Mouse (Mus musculus): ENCODE measurements around the gene Ext2. TPM values are rescaled to one million over a fixed set of nuclear protein-coding genes. Genes with fewer than 3 reads are reported as not detected.

Gene Ext2
- total RNA-seq, 2 experiments from 2014 or later: 55.5 to 58.1 TPM

DNA sequence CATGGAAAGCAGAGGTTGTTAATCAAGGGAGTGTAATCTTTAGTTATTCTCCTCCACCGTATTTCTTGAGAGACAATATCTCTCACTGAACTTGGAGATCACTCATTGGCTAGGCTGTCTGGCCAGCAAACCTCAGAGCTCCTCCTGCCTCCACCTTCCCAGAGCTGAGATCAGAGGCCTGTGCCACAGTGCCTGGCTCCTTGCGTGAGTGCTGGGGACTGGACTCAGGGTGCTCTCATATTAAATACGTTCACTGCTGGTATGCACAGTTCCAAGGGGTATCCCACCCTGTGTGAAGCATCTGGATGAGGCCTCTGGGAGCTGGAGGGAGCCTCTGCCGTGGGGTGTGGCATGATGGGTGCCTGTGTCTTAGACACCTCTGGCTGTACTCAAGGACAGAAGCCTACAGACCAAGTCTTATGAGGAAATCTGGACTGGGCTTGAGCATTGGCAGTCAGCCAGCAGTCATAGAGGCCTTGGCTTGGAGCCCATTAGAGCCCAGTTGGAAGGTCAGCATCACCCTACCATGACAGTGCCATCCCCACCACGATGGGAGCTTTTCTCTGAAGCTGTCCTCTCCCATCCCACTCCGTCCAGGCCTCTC, 162.6 kb downstream of the Ext2 start:
- intact Hi-C loops (cut with DNase I): loop anchor here (2.0 to 5.0 kb wide), 2 partner anchors 122 to 183 kb away; no protein-coding TSS in a partner anchor
- no peak for DNase-seq (ENCODE audit: extremely low spot score in 1 of 2, low spot score in 2 of 2)

DNA sequence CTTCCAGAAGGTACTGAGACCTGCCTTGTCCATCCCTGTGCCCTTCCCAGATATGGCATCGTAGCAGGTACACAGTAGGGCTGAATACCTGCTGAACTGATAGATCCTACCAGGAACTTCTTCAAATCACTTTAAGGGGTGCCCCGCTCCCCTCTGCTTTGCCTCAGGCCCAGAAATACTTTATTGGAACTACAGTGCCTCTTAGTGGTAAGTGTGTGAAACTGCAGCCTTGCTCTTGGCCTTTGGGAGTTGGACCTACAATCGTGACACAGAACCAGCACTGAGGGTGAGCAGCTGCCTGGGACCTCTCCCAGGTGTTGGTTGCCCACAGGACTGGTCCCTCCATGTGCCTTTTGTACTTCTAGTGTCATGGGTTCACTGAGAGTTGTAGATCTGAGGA, 163.4 kb downstream of the Ext2 start:
- DNase-seq (ENCODE audit: extremely low spot score in 1 of 2, low spot score in 2 of 2): no peak
- intact Hi-C loops (cut with DNase I): loop anchor here (2.0 kb wide), 1 partner anchor 182 kb away; no protein-coding TSS in a partner anchor

- no peak for DNase-seq (ENCODE audit: extremely low spot score in 1 of 2, low spot score in 2 of 2)
- intact Hi-C loops (cut with DNase I): no loop called here
These were observed 167.9 kb downstream of the Ext2 start for GRCm38 (mm10) chr2:93654336-93655055.

- intact Hi-C loops (cut with DNase I): no loop called here
- DNase-seq (ENCODE audit: extremely low spot score in 1 of 2, low spot score in 2 of 2): peak in 1 of 2 experiments; percentile 57
These were observed 173.0 kb downstream of the Ext2 start for GRCm38 (mm10) chr2:93649243-93649870.

DNA sequence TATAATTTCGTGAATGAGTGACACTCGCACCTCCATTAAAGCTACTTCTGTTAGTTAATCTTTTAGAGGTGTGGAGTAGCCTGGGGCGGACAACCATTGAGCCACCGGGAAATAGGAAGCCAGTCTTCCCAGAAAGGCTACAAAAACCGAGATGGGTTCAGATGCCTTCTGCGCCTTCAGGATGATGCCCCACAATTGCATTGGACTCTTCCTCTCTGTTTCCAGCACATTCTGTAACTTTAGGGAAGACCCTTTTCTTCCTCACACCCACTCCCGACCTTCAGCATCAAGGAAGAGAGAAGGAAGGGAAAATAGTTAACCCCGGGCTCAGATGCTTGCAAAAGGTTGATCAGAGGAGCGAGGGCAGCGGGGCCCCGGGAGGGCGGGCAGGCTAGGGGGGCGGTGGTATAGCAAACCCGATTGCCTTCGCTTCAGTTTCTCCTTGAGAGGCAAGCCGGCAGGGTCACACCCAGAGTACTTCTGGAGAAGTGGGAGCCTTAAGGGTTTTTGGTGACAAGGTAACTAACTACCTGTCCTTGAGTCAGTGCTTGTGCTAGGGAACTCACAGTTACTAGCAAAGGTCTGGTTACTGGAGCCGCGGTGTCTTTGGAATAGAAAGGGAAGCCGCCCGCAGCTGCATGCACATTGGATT, 174.3 kb downstream of the Ext2 start:
- DNase-seq (ENCODE audit: extremely low spot score in 1 of 2, low spot score in 2 of 2): no peak
- intact Hi-C loops (cut with DNase I): no loop called here

DNA sequence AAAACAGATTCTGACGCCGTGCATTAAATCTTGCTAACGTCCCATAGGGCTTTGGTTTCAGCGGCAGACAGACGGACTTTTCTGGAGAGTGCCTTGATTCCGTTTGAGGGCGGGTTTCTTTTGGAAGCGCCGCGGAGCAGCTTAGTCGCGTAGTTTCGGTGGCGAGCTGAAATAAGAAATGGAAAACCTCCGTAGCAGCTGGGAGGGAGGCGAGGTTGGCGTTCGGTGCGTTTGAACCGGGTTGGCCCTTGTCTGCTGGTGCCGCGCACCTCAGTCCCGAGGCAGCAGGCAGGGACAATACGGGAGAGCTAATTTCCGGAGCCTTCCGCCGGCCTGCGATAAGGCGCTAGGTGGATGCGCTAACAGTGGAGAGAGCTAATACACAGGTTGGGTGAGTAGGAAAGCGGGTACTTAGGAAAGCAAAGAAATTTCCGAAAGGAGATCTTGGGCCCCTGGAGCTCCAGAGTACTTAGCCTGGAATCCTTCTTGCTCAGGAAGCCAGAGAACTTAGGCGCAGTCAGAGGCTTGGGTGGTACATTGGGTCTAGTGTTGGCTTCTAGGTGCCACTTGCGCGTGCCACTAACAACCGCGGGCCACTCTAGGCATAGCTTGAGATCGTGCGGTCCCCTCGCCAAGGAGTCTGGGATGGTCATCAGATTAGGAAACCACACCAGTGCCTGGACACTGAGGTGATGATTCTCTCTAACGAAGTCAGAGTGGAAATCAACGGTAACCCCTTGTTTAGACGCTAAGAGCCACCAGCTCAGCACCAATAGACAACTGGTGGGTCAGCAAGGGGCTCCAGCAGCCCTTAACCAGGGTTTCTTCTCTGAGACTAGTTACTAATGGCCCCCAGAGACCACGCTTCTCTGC, 175.1 kb downstream of the Ext2 start:
- intact Hi-C loops (cut with DNase I): no loop called here
- no peak for DNase-seq (ENCODE audit: extremely low spot score in 1 of 2, low spot score in 2 of 2)

DNA sequence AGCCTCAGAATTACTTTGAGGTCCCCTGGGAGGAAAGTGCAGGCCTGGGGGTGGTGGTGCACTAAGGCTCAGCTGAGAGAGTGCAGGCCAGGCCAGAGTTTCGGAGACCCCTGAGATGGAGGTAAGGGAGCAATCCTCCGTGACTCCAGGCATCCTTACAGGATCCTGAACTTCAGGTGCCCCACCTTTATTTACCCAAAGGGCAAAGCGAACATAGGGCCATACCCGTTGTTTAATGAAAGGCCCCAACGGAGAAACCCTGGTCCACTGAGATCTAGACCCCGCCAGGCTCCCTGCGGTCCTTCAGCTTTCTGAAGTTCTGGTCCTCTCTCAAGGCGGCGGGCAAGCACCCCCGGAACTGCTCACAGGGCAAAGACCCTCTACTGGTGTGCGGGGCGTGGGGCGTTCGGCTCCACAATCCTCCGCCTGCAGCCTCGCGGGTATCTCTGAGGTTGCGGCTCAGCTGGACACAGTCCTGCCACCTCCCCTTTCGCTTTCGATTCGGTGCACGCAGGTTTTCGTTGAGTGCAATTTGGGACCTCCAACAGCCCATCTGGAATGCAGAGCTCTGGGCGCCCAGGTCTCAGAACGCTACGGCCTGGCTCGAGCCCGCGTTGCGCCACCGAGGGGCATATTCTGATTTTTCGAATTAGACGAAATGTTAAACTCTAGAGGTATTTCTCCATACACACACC, 176.6 kb downstream of the Ext2 start:
- no peak for DNase-seq (ENCODE audit: extremely low spot score in 1 of 2, low spot score in 2 of 2)
- intact Hi-C loops (cut with DNase I): no loop called here

DNA sequence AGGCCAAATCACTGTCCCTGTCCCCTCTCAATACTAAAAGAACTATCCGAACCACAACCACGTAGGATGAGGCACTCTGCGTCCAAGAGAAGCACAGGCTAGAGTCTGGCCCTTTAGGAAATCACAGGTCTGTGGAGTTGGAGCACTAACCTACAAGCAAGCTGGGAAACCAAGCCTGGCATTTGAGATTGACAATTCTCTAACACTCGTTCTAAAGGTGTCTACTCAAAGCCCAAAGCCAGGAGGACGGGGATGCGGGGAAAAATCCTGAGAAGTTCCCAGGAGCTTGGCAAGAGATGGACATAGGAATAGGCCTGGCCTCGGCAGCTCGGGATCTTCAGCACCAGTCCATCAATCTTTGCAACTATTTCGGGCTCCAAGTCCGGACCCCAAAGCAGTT, 177.2 kb downstream of the Ext2 start:
- intact Hi-C loops (cut with DNase I): no loop called here
- no peak for DNase-seq (ENCODE audit: extremely low spot score in 1 of 2, low spot score in 2 of 2)

DNA sequence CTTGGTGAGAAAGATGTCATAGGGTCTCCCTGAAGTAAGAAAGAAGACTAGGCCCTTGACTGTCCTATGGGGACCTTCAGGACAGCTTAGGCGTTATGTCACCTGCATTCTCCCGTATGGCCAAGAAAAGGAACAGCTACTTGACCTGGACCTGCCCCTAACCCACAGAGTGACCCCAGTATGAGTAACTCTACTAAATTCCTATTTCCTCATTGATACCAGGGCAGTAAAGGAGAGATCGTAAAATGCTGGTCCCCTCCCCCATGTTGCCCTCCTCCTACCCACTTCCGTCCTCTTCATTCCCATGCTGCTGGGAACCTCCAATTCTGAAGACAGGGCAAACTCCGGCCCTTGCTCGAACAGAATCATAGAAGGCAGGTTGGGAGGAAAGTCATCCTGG, 177.6 kb downstream of the Ext2 start:
- intact Hi-C loops (cut with DNase I): no loop called here
- DNase-seq (ENCODE audit: extremely low spot score in 1 of 2, low spot score in 2 of 2): no peak

- no peak for DNase-seq (ENCODE audit: extremely low spot score in 1 of 2, low spot score in 2 of 2)
- intact Hi-C loops (cut with DNase I): no loop called here
These were observed 178.1 kb downstream of the Ext2 start for GRCm38 (mm10) chr2:93644234-93644633.

DNA sequence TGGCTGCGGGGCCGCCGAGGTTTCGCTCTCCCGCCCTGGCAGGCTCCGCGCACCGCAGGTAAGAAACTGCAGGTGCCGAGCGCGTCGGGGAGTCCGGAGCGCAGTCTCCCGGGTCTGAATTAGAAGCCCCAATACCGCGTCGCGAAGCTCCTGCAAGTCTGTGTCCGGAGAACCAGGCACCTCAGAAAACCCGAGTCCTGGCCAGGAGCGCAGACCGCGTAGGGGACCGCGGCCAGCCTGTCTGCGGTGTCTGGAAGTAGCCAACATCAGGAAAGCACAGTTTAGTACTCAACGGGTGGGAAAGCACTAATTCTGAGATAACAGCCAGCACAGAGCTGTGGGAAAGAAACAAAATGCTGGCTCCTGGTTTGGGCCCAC, 179.0 kb downstream of the Ext2 start:
- intact Hi-C loops (cut with DNase I): no loop called here
- no peak for DNase-seq (ENCODE audit: extremely low spot score in 1 of 2, low spot score in 2 of 2)

DNA sequence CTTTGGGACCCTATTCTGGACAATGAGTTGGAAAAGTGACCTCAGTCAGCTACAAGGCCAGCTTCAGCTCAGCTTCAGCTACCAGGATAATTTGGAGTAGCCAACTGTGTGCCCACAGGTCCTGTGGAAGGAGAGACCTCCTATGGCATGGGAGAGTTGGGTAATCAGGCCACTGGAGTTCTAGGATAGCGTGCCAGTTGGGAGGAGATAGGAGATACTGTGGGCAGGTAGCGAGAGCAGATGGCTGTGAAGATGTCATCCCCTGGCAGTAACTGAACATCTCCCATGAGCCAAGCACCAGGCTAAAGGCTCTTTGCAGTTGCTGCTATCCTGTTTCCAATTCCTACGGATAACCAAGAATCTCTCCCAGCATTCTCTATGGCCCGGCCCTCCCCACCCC, 187.8 kb downstream of the Ext2 start:
- DNase-seq (ENCODE audit: extremely low spot score in 1 of 2, low spot score in 2 of 2): no peak
- intact Hi-C loops (cut with DNase I): no loop called here

DNA sequence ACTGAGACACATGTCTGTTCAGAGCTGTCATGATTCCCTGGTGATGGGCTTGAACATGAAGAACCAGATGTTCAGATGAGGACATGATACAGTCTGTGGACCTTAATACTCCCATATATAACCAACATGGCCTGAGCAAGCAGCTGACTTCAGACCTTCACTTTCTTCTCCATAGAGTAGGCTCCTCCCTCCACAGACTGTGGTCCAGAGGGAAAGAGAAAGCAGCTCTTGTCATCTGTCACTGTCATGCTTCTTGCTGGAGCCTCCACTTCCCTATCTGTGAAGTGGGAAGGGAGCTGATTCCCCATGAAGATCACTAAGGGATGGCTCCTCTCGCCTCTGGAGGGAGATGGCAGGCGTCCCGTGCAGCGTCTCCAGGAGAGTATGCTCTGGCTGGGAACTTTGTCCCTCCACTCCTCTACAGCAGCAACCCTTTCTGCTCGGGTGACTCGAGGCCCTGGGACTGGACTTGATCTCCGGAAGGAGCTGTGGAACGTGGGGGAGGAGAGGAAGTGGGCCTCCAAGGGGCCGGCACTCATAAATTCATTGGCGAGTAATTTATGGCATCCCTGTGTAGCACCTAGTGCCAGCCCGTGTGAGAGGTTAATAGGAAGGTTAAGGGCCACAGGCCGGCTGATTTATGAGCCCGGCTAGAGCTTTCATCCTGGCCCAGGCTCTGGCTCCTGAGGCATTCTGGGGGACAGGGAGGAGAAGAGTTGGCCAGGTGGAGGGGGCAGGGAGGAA, 197.5 kb downstream of the Ext2 start:
- no peak for DNase-seq (ENCODE audit: extremely low spot score in 1 of 2, low spot score in 2 of 2)
- intact Hi-C loops (cut with DNase I): no loop called here

DNA sequence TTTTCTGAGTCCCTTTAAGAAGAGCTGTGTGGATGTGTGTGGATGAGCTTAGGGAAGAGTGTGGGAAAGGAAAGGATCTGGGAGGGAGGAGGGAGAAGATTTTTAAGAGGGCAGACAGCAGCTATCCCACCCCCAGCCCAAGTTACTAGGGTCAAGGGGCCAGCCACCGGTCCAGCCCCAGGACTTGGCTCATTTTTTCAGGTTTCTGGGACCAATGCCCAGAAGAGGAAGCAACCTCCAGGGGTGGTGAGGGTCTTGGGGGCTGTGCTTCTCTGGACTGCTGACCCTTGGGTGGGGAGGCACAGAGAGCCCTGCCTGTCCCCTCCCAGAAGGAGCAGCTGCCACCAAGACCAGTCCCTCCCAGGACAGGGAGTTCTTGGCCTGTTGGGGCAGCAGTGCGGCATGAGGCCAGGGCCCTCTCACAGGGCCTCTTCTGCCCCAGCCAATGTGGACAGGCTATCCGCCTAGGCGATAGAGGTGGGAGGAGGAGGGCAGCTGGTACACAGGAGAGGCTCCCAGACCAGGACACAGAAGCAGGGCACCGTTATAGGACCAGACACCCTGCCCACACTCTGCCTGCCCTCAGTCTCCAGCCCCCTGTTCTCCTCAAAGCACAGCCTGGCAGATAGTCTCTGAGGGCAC, 203.0 kb downstream of the Ext2 start:
- intact Hi-C loops (cut with DNase I): no loop called here

GRCm38 (mm10) chr2:93618447-93619199, 203.7 kb downstream of the Ext2 start:
- intact Hi-C loops (cut with DNase I): no loop called here
- DNase-seq (ENCODE audit: extremely low spot score in 1 of 2, low spot score in 2 of 2): no peak

More for the DNA sequence above, 203.0 kb downstream of the Ext2 start:
- no peak for DNase-seq (ENCODE audit: extremely low spot score in 1 of 2, low spot score in 2 of 2)

- intact Hi-C loops (cut with DNase I): loop anchor here (1.0 kb wide), 1 partner anchor 20 kb away; no protein-coding TSS in a partner anchor
These were observed 206.3 kb downstream of the Ext2 start for GRCm38 (mm10) chr2:93615845-93616689.

More at GRCm38 (mm10) chr2:93615845-93616689, 206.3 kb downstream of the Ext2 start:
- no peak for DNase-seq (ENCODE audit: extremely low spot score in 1 of 2, low spot score in 2 of 2)

Measured in left cerebral cortex, postnatal 10 days (tissue).